Mouse (Mus musculus) adipocyte (in vitro differentiated cells): ENCODE data around the gene Pola2.

ENCODE experiments used
- DNase-seq: peaks from one replicate; pipeline ENCODE4 v3.0.0-alpha.2; 2016; ENCODE audit warnings: low spot score

Pola2 gene

GRCm38 (mm10) chr19:5965280-5965679, 1.3 kb upstream of the Pola2 start:
- DNase-seq = peak; percentile 94

- DNase-seq = no peak
Observed at GRCm38 (mm10) chr19:5964804-5965203, 802 bp upstream of the Pola2 start.

- DNase-seq = no peak
Observed at GRCm38 (mm10) chr19:5962651-5963050, 1.4 kb downstream of the Pola2 start.

GRCm38 (mm10) chr19:5957371-5957770, 6.6 kb downstream of the Pola2 start:
- DNase-seq = no peak

GRCm38 (mm10) chr19:5956685-5957084, 7.3 kb downstream of the Pola2 start:
- peak; percentile 97 for DNase-seq

- DNase-seq = peak; percentile 92
Observed at GRCm38 (mm10) chr19:5955704-5956670, 8.0 kb downstream of the Pola2 start.

GRCm38 (mm10) chr19:5954936-5955335, 9.1 kb downstream of the Pola2 start:
- no peak for DNase-seq

GRCm38 (mm10) chr19:5954031-5954710, 9.8 kb downstream of the Pola2 start:
- no peak for DNase-seq

GRCm38 (mm10) chr19:5953201-5953770, 10.7 kb downstream of the Pola2 start:
- no peak for DNase-seq

GRCm38 (mm10) chr19:5952071-5952691, 11.8 kb downstream of the Pola2 start:
- no peak for DNase-seq

GRCm38 (mm10) chr19:5951631-5952030, 12.4 kb downstream of the Pola2 start:
- DNase-seq = no peak

GRCm38 (mm10) chr19:5950218-5950617, 13.8 kb downstream of the Pola2 start:
- DNase-seq = no peak

GRCm38 (mm10) chr19:5945891-5946290, 18.1 kb downstream of the Pola2 start:
- DNase-seq = no peak

- DNase-seq = peak; percentile 61
Observed at GRCm38 (mm10) chr19:5945027-5945426, 19.0 kb downstream of the Pola2 start.

- no peak for DNase-seq
Observed at GRCm38 (mm10) chr19:5944145-5944544, 19.9 kb downstream of the Pola2 start.

GRCm38 (mm10) chr19:5943404-5943803, 20.6 kb downstream of the Pola2 start:
- DNase-seq = no peak

GRCm38 (mm10) chr19:5942581-5942980, 21.4 kb downstream of the Pola2 start:
- DNase-seq = no peak

GRCm38 (mm10) chr19:5940656-5941055, 23.3 kb downstream of the Pola2 start:
- no peak for DNase-seq

GRCm38 (mm10) chr19:5940173-5940572, 23.8 kb downstream of the Pola2 start:
- DNase-seq = peak; percentile 96

GRCm38 (mm10) chr19:5939715-5940114, 24.3 kb downstream of the Pola2 start:
- no peak for DNase-seq

GRCm38 (mm10) chr19:5938516-5938915, 25.5 kb downstream of the Pola2 start:
- DNase-seq = no peak

GRCm38 (mm10) chr19:5937836-5938406, 26.1 kb downstream of the Pola2 start:
- no peak for DNase-seq
